Mouse (Mus musculus) frontal cortex, postnatal 36 days (tissue): ENCODE data around the gene Zfp773.
"Not testable (repeated sequence)": the region's sequence is repeated elsewhere in the genome, so short reads cannot be mapped to it uniquely, and the experiment has no call there.

ENCODE experiments used
- DNase-seq, 2 experiments: peaks; one replicate each; pipeline ENCODE4 v3.0.0; 2022; ENCODE audit warnings: low spot score in 2 of 2

The Zfp773 gene

DNA sequence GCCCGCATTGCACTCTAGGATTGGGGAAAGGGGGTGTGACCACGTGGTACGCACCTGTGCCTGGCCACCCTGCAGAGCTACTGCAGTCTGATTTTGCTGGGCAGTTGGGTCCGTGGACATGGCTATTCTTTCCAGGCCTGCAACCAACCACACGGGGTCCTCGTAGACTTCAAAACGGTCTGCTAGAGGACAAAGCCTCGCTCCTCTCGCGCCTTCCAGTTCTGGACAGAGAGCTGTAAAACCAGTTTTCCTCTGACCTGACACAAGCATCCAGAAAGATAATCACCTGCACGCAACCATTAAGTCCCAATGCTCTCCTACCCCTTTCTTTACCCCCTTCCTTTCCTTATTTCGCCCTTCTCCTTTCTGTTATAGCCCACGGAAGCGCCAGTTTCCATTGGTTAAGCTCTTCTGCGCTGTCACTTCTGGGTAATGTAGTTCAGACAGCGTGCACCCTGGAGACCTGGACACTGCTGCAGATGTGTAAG is at the start of gene Zfp773:
Gene Zfp773 (minus strand): TSS at position 377 of the 488 bp plus-strand sequence.
- peak; percentile 61 to 66 for DNase-seq

DNA sequence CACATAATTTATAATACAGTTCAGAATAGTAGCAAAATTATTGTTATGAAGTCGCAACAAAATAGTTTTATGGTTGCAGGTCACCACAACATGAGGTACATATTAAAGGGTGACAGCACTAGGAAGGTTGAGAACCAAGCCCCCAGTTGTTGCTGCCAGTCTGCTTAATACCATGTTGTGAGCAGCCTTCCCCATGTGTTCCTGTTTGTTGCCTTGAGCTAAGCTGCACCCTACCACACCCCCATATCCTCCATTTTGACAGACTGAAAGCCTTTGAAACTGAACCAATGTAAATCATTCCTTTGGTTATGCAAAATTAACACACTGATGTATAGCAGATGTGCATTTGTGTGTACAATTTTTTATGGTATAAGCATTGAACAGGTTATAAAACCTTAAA is 49.3 kb upstream of the Zfp773 start:
- no peak for DNase-seq

DNA sequence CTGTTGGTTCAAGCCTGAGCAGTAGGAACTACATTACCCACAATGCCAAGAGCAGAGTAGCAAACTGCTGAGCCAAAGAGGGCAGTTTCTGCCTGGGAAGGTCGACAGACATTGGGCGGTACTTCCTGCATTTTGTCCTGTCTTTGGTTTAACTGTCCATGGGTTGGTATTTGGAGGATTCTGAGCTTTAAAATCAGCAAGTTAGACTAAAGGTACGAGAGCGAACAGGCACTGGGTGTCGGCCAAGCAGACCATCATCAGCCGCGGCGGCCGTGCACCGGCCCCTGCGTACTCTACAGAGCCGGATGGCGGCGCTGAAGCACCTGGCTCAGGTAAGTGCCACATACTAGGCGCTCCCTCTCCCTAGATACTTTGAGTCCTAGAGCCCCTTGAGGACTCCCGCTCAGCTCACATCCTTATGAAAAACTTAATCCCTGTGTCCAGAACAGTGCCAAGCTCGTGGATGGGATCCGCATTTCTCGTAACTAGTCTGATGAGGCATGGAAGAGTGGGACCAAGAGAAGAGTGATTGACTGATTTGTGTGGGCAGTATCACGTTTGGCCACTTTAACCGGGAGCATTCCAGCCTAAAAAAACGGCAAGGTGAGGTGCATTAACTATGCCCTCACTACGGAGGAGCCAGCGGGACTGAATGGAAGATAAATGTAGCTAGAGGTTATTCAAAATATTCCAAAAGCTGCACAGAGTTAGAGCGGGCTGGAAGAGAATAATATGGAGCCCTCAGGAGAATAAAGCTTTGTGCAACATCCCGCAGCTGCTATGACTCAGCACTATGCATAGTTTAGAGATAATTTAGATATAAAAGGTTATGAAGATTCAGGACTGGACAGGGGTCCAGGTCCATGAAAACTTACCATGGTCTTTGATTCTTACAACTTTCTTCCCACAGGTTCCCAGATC is 34.9 kb upstream of the Zfp773 start, which contains the start of gene Zfp418:
Gene Zfp418 (plus strand): TSS at position 104 of the 921 bp plus-strand sequence.
- DNase-seq = peak; percentile 61 to 78

DNA sequence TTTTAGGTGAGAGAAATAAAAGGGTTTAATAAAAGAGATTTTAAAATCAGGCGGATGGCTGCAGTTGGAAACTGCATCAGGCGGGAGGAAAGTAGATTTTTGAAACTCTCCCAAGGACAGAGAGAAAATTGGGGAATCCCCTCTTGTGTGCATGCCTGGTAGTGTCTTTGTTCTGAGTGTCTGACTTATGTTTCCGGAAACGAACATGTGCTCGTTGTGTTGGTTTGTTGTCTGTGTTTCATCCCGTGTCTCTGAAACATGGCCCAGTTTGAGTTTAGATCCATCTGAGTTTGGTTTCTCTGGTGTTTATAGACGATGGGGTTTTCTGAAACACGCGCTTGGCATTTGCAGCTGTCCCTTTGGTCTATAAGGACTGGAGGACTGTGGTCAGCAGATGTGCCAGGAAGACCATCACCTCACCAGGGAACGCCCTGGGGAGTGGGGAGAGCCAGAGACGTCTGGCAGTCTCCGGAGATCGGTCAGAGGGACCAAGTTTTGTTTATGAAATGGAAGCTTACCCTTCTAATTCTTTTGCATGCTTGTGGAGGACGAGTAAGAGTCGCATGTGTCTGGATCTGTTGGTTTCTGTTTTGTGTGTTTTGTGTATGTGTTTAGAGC is 9.5 kb upstream of the Zfp773 start:
- DNase-seq = no peak

DNA sequence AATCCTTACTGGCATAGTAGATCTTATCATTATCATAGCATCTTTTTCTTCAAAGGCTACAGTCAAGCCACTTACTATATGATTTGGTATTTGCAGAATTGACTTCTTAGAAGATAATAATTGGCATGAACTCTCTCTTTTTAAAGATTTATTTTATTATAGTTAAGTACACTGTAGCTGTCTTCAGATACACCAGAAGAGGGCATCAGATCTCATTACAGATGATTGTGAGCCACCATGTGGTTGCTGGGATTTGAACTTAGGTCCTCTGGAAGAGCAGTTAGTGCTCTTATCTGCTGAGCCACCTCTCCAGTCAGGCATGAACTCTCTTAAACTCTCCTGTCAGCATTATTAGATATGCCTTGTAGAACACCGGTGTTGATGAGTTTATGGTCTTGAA is 7.7 kb upstream of the Zfp773 start:
- DNase-seq = no peak

DNA sequence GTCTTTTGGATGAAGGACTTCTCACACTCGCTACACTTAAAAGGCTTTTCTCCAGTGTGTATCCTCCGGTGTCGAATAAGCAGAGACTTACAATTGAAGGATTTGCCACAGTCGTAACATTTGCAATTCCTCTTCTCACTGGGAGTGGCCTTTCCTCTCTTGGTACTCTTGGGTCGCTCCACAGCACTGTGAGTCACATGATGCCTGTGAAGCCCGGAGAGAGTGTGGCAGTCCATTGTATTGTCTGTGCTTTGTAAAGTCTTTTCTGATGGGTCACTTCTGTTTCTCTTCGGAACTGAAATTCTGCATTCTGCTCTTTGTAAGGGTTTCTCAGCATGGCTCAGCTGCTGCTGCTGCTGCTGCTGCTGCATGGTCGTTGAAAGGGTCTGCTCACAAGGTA is 3.8 kb downstream of the Zfp773 start:
- DNase-seq = no peak

DNA sequence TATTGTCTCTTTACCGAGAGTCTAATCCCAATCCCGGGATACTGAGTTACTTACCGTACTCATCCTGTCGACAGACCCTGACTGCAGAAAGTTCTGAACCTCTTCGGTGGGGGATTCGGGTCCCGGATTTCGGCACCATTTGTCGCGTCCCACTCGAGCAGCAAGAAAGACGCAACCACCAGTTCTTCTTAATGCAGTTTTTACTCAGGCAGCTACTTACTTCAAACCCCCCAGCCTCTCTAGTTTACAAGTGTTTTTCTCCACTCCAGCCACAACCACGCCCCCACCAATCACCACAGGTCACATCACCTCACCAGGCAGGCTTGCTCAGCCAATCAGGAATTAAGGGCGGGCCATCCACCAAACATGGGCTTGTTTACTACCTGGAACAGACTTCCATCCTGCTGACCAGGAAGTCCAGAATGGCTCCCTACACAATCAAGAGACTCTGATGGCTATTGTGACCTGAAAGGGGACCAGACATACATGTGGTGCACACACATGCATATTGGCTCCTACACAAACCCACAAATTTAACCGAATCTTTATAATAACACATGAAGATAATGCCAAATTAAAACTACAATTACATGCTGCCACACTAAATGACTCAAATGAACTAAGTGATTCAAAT is 5.9 kb downstream of the Zfp773 start:
- not testable (repeated sequence) for DNase-seq

DNA sequence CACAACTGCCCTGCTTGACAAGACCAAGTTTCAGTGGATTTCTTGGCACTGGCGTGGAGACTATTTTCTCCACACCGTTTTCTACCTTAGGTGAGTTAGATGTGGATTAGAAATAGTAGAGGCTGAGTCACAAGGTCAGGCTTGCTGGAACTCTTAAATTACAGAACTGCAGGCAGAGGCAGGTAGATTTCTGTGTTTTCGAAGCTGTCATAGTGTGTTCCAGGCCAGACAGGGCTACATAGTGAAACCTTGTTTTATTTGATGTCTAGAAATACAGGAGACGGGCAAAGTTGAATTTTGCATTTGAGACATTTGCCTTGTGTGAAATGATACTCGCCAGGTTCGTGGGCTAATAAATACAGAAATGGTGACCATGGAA is 15.0 kb downstream of the Zfp773 start:
- DNase-seq = no peak

DNA sequence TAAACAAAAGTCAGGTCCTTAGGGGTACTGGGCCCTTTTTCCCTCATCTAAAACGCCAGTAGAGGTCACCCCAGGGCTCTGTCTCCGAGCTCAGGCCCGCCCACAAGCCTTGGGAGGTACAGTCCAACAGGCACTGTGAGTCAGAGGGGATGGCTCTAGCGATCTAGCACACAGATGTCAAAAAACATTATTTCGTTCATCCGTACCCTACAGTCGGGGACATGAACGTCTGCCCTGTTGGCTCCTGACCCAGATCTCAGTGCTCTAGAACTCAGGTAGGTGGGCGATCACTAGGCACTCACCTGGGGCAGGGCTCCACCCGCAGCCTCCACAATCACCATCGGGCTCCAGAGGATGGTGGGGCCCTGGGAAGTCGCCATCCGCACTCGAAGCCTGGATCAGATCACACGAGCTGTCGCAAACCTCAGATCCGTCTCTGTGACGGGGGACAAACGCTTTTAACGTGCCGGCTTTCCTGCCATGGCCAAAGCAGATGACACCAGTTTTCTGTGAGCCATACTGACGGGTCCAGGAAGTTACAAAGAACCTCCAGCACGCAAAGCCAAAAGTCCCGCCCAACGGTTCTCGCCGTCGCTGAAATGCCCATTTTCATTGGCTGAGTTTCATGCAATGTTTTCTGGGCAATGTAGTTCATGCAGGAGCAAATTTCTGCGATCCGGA is 15.5 kb downstream of the Zfp773 start, which contains the start of gene Zfp954:
Gene Zfp954 (minus strand): TSS at position 568 of the 681 bp plus-strand sequence.
- peak; percentile 80 to 93 for DNase-seq

DNA sequence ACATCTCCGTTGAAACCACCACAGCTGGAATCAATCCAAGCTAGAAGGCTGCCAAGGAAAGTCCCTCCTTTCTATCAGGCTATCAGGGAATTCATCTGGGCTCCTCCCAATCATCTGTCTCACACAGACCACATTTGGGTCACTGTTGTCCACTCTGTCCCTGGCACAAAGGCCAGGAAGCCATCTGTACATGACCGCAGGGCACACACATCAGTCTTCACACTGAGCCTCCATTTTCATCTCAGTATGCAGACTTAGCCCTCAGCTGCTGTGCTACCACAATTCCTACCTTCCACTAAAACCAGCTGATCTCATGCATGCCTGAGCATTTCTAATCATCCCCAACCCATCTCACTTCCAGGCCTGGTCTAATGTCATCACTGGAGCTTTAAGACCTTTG is 18.1 kb downstream of the Zfp773 start:
- DNase-seq = no peak

DNA sequence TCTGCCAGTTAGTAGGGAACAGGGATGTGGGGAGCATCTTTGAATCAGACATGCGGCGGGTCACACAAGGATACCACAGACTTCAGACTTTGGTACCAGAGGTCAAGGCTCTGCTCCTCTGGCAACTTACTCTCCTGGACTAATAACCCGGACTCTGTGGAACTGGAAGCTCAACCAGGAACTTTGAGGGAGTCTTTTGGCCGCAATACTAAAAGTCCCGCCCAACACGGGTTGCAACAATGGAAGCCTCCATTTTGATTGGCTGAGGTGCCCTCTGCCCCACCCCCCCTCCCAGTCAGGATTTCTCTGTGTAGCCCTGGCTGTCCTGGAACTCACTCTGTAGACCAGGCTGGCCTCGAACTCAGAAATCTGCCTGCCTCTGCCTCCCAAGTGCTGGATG is 28.1 kb downstream of the Zfp773 start:
- DNase-seq = no peak
